Mouse (Mus musculus): ENCODE data around the gene Tas2r134.

Gene Tas2r134

DNA sequence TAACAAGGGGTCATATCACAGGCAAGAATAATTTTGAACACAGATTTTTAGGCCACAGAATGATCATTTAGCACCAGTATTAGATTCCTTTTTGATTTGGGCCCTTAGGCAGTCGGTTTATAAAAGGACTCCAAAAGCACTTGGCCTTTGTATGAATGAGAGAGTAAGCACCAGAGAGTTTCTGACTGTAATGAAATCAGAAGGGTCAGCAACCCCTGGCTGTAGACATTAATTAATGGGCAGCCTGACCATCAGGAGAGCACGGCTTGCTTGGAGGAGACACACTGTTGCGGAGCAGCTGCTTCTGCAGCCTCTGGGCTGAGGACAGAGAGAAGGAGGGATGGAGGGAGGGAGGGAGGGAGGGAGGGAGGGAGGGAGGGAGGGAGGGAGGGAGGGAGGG, 30.4 kb downstream of the Tas2r134 start:
- DNase-seq: peak in 1 of 2 experiments; percentile 10

DNA sequence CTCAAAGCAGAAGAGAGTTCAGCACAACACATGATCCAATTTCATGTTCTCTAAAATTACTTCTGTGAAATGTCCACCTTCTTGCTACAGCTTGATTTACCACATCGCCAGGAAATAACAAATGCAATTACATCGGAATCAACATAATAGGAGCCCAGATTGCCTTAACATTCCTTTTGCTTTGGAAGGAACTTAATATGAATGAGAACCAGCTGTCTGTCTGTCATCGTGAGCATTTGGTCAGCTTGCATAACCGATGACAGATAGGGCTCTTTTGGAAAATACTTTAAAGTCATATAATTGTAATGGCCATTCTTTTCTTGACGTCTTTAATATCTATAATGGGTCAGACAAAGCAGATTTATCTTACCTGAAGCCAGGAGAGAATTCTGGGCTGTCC, 31.0 kb downstream of the Tas2r134 start:
- no peak for DNase-seq

DNA sequence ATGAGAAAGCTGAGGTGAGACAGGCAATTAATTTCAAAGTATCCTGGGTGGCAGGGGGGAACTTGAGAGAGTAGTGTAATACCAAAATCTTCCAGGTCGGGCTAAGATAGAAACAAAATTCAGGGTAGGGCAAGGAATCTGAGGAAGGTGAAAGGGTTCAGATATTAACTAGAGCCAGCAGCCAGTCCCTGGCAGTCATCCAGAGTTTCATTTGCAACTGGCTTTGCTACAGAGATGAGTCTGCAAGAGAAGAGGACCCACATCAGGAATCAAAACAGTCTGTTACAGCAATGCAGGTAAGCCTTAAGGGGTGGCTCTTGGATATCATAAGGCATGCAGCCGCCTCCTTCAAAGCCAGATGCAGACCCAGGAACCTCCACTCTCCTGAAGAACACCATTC, 47.0 kb downstream of the Tas2r134 start:
- DNase-seq: no peak

All from lung, adult 18-20 months (tissue).